Mouse (Mus musculus) 3134 (cell line): ENCODE data around the gene Ugt1a10.
A peak's percentile ranks its signal among the peaks of the same experiment; 100 is the strongest.
"Not testable (repeated sequence)": the region's sequence is repeated elsewhere in the genome, so short reads cannot be mapped to it uniquely, and the experiment has no call there.

Source experiments
- DNase-seq: peaks from one replicate; pipeline ENCODE4 v3.0.0-alpha.2; 2011; ENCODE audit warnings: low spot score; ENCODE audit not compliant: insufficient read length; ENCODE audit errors: extremely low read depth

Ugt1a10 gene

GRCm38 (mm10) chr1:88212341-88213045, 157.3 kb downstream of the Ugt1a10 start:
- DNase-seq: peak; percentile 10

DNA sequence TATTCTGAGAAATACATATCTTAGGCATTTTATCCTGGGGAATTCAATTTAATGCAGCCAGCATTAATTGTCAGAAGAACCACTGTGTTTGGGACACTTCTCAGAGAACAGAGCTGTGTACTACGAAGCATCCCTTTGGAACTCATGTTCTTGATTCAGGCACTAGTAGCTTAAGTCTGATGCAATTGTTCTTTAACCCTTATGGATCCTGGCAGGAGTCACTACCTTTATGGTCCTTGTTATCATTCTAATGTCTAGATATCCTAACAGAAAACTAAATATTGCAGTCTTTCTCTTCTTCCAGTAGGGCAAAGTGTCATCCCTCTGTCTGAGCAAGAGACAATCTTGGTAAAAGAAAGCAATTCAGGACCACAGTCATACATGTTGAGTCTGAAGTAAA, 157.9 kb downstream of the Ugt1a10 start:
- DNase-seq: peak; percentile 7

DNA sequence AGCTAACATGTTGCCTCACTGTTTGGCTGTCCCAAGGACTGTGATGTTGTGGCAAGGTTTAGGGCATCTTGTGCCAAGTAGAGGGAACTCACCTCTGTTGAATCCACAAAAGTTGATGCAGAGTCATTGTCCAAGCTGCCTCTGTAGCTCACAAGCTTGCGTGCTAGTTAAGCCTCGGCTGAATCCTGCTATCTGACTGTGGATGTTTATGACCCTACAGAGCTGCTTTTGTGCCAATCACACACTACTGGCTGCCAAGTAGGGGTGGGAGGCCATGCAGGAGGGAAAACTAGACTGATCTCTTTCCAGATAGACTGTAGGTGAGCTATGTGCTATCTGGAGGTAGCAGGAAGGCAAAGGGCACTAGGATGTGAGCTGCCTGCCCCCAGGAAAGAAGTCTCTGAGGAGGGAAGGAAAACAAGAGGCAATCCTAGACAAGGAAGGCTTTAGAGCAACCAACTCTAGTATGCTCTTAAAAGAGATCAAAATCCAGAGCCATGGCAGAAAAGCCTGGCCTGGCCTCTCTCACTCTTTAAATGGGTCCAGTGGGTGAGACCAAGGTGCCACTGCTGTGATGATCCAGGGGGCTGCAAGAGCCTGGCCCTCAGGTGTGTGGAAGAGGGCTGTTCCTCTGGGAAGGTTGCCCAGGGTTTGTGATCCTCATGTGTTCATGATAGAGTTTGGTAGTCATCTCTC, 158.7 kb downstream of the Ugt1a10 start:
- peak; percentile 5 for DNase-seq

DNA sequence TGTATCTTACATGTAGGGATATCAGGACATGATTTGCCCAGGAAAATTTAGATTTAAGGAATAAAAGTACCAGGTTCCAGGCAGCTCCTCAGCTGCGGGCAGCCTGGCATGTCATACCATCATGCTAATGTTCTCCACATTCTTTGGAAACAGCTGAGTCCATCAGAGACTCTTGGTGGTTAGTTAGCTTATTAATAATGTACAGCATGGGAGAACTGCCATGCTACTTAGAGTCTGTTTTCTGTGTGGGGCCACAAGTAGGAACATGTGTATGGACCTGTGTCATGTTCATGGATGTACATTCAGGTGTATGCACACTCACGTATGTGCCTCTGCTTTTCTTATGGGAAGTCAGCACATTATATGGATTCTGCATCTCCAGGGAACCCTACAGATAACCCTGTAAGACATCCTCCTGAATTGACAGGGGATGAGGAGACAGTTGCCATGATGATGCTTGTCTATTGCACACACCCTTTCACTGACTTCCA, 159.3 kb downstream of the Ugt1a10 start:
- peak; percentile 4 for DNase-seq

DNA sequence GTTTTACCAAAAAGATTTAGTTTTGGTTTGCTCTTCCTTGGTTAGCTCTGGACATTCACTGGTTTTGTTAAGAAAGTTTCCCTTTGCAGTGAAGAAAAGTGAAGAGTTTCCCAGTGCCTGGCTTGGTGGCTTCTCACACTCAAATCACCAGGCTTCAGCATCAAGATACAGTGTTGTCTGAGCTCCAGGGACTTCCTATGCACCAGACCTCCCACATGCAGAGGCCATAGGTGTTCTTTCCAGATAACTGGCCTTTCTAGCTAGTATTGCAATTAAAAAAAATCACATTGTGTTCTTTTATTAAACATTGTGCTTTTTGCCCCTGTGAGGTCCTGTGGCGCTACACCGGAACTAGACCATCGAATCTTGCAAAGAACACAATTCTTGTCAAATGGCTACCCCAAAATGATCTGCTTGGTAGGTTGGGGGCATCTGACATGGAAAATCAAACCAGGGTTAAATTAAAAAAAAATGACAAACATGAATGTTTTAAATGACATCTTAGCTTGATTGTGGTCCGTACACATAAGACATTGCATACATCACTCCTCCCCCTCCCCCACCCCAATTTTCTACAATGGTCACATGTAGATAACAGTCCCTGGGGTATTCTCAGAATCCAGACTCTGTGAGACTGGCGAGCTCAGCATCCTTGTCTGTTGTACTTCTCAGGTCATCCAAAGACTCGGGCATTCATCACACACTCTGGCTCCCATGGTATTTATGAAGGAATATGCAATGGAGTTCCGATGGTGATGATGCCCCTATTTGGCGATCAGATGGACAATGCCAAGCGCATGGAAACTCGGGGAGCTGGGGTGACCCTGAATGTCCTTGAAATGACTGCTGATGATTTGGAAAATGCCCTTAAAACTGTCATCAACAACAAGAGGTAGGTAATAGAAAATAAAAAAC, 160.5 kb downstream of the Ugt1a10 start:
- peak; percentile 4 for DNase-seq

DNA sequence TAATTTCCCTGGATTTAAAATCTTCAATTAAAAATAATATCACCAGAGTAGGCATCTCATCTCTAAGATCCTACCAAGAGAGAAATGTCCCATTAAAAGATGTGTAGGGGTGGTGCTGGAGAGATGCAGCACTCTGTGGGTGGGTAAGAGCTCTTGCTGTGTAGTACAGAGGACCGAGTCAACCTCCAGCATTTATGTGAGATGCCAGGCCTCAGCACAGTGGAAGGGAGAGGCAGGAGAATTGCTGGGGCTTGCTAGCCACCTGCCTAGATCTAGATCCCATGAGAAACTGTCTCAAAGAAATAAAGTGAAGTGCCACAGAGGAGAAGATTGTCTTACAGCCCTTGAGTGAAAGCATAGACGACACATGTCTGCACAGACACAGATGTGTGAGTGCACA, 161.4 kb downstream of the Ugt1a10 start:
- no peak for DNase-seq

DNA sequence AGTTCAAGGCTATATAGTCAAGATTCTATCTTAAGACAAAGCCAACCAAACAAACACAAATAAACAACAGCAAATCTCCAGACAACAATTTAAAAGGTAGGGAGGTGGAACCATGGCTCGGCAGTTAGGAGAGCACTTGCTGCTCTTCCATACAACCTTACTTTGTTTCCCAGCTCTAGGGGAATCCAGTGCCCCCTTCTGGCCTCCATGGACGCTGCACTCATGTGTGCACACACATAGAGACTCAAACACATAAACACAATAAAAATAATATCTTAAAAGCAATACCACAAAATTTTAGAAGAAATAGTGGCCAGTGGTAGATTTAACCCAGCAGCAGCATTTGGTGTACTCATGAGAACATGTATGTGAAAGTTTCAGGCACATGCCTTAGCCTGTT, 162.0 kb downstream of the Ugt1a10 start:
- no peak for DNase-seq

DNA sequence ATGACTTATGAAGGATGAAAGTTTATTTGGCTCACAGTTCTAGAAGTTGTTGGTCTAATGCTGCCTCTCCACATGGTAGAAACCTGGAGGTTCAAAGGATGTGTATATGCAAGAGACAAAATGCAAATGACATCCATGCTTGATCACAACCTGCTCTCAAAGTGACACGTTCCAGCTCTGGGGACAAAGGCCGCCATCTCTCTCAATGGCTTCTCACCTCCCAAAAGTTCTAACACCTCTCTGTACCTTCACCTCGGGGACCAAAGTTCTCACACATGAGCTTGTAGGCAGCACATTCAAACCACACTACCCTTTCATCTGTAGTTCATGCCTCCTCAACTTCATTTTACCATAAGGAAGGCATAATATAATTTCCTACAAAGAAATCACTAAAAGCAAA, 162.4 kb downstream of the Ugt1a10 start:
- DNase-seq: peak; percentile 3

- DNase-seq: peak; percentile 14
These were observed 162.9 kb downstream of the Ugt1a10 start for GRCm38 (mm10) chr1:88218051-88218450.

- DNase-seq: peak; percentile 4
These were observed 163.4 kb downstream of the Ugt1a10 start for GRCm38 (mm10) chr1:88218591-88218990.

DNA sequence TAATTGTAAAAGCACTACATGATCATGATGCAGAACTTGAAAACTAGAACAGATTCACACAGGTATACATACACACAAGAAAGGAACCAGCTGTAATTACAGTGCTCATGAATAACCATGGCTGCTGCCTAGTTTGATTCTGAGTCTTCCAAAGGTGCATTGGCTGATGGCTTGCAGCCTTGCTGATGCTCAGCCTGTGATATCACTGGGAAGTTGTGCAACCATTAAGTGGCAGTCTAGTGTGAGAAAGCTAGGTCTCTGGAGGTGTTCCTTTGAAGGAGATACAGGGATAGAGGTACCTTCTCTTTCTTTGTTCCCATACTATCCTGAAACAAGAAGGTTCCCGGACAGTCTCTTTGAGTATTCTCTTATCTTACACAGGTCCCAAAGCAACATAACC, 163.9 kb downstream of the Ugt1a10 start:
- DNase-seq: peak; percentile 12

GRCm38 (mm10) chr1:88220336-88220735, 165.1 kb downstream of the Ugt1a10 start:
- DNase-seq: peak; percentile 10

GRCm38 (mm10) chr1:88222216-88222615, 167.0 kb downstream of the Ugt1a10 start:
- DNase-seq: no peak

GRCm38 (mm10) chr1:88223011-88223515, 167.9 kb downstream of the Ugt1a10 start:
- DNase-seq: not testable (repeated sequence)

DNA sequence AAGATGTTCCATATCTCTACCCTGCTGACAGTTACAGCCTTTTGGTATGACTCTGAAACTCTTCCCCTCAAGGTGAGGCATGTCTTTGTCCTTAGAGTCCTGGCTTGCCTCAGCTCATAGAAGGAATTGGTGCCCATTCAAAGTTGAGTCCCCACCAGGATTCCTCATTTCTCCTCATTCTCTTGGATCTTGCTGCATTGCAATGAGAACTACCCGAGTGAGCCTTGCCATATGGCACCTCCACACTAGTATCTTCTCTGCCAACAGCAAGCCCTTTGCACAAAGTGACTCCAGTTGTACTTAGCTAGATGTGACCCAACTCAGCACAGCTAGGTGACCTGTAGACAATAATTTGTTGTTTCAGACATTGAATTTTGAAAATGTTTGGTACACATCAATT, 168.4 kb downstream of the Ugt1a10 start:
- DNase-seq: no peak

DNA sequence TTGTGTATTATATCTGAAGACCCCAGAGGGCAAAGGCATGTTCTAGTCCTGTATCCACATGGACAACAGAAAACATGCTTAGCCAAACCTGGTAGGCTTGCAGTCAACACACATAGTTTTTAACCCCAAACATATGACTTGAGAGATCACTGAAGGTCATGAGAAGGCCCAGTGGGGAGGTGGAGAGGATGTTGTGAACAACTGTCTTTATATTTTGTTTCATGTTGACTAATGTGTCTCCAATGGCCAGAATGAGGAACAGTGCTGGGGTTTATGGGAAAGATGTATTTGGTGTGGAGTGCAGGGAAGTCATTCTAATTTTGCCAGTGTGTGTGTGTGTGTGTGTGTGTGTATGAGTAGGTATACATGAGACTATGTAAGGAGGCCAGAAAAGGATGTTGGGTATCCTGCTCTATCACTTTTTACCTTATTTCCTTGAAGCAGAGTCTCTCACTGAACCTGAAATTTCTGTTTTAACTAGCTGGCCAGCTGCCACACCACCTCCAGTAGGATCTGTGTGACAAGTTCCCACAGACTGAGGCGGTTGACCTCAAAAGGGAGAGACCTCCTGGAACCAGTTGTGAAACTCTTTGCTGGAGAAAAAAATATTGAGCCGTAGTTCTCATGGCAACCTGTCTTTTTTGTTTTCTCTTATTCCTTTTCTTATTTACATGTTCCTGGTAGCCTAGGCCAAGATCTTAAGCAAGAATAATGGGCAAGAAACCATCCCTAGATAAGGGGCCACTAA, 169.0 kb downstream of the Ugt1a10 start:
- DNase-seq: no peak

GRCm38 (mm10) chr1:88225301-88225700, 170.1 kb downstream of the Ugt1a10 start:
- not testable (repeated sequence) for DNase-seq

DNA sequence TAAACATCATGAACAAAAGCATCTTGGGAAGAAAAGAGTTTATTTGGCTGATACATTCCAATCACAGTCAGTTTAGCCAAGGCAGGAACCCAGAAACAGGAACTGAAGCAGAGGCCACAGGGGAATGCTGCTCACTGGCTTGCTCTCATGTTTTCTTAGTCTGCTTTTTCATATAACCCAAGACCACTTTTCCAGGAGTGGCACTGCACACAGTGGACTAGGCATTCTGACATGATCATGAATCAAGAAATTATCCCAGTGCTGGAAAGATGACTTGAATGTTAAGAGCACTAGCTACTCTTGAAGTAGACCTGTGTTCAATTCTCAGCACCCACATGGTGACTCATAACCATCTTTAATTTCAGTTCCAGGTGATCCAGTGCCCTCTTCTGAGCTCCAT, 170.6 kb downstream of the Ugt1a10 start:
- no peak for DNase-seq

DNA sequence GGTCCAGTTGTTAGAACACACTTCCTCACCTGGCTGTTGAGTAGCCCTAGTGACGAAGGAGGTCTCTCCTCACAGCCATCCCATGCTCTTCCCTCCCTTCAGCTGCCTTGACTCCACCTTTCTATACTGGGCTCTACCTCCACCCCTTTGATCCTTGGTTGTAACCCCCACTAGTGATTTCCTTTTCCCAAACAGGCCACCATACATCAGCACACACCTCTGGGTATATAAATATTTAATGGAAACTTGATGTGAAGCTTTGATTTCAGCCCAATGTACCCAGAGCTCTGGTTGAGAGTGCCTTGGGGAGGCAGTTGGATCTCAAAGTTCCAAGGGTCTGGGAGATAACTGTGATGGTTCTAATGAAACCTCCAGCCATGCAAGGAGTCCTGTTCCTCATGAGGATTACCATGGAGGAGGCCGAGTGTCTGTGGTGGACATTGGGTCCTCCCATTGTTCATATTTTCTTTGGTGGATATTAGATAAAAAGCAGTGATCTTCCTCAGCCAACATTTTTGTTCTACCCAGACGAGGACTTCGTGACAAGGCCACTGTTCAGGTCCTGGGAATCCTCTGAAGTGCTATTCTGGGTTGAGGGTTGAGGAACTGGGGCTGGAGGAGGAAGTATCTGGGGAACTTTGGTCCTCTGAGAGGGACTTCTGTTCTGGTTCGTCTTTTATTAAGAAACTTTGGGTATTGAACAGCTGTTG, 171.6 kb downstream of the Ugt1a10 start, which contains the start of gene Mroh2a:
TSS of gene Mroh2a (plus strand) at position 317 of the 710 bp plus-strand sequence.
- DNase-seq: no peak
